Mouse (Mus musculus): ENCODE measurements around the gene Gm1330.
"Not testable (repeated sequence)": the region's sequence is repeated elsewhere in the genome, so short reads cannot be mapped to it uniquely, and the experiment has no call there.

Gene Gm1330

GRCm38 (mm10) chr2:149003151-149003550 is at the start of gene Gm1330:
Gene Gm1330, minus strand, starts transcription at chr2:149003251.
- no peak for DNase-seq (ENCODE audit: low read depth, low spot score)

- DNase-seq (ENCODE audit: low read depth, low spot score): not testable (repeated sequence)
These were observed 14.1 kb upstream of the Gm1330 start, which contains the start of gene Gm10750 for GRCm38 (mm10) chr2:149017137-149017536. Gene Gm10750, minus strand, starts transcription at chr2:149017237.

DNA sequence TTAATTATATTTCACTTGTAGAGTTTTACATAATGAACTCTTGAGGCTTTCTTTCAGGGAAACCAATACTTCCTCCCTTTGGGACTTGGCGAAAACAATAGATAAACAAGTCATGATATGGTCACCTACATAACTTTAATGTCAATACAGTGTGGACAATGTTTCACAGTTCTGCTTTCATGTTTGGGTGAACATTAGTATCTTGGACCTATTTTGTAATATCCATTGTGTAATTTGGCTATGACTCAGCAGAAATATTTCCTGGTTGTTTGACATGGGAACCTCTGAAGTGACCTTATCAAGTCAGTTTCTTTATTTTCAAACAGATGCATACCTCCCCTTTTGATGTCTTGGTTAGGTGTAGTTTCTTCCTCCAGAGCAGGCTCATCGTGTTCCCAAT is 1.8 kb upstream of the Gm1330 start:
- no peak for DNase-seq (ENCODE audit: low read depth, low spot score)

- DNase-seq (ENCODE audit: low read depth, low spot score): no peak
These were observed 7.9 kb downstream of the Gm1330 start for GRCm38 (mm10) chr2:148995133-148995532.

Measured in A20 (cell line).